Mouse (Mus musculus): Measurements from ENCODE around the gene Eif2a. TPM values are rescaled to one million over a fixed set of nuclear protein-coding genes. Genes with fewer than 3 reads are reported as not detected.

Eif2a gene
- total RNA-seq, 2 experiments from 2014 or later, result 46.7 to 50.7 TPM

Other genes with a start within 250 kb of the Eif2a start
- 10 to 100 TPM; 21.3 to 26.5 TPM for gene Tsc22d2, start 111.1 kb upstream of the Eif2a start, total RNA-seq (2021)
- gene Serp1, start 71 bp downstream of the Eif2a start, total RNA-seq (2021), result 1 to 10 TPM; 5.5 to 7.5 TPM
- gene Selenot, start 50.8 kb downstream of the Eif2a start, total RNA-seq (2021), result 100 to 1,000 TPM; 121 TPM
- not detected for gene Erich6, start 111.4 kb downstream of the Eif2a start, total RNA-seq (2021)
- gene Siah2, start 166.6 kb downstream of the Eif2a start, total RNA-seq (2021), result 10 to 100 TPM in 1 of 2 experiments, 1 to 10 TPM in 1; 8.4 to 17.8 TPM